Mouse (Mus musculus): ENCODE results near the gene Spata32. TPM values are rescaled to one million over a fixed set of nuclear protein-coding genes. Genes with fewer than 3 reads are reported as not detected.
A peak's percentile ranks its signal among the peaks of the same experiment; 100 is the strongest.

Gene Spata32
- total RNA-seq, 2 experiments from 2014 or later: 1.6 to 2.0 TPM

DNA sequence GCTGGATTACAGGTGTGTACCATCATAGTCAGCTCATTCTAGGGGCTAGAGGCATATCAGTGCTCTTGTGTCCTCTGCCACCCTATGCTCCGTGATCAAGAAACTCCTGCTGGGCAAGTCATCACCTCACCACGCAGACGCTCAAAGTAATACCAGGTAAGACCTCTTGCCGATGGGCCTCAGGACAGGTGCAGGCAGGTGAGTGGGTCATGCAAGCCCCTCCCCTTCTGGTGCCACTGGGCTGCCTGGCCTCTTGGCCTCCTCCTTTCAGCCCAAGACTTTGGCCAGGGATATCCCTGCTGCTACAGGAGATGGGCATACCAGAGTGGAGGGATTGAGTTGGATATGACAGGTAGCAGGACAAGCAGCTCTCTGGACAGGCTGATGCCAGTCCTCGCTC is 1.0 kb upstream of the Spata32 start:
- intact Hi-C loops (cut with DNase I): no loop called here
- DNase-seq (ENCODE audit: extremely low spot score in 1 of 2, low spot score in 2 of 2): peak in 1 of 2 experiments; percentile 24

DNA sequence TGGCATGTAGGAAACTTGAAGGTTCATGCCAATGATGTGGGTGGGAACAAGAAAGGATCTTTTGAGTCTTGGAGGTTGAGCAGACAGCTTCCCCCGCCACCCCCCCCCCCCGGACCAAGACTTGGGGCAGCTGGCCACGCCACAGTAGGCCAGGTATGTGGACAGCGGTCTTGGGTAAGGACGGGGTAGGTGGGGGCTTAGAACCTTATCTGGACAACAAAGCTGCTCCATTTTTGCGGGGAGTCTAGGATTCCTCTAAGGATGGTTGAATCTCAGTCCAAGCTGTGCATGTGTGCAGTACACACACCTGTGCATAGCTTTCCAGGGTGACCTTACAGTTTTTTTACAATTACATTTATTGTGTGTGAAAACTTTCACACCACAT is 277 bp upstream of the Spata32 start:
- intact Hi-C loops (cut with DNase I): no loop called here
- no peak for DNase-seq (ENCODE audit: extremely low spot score in 1 of 2, low spot score in 2 of 2)

DNA sequence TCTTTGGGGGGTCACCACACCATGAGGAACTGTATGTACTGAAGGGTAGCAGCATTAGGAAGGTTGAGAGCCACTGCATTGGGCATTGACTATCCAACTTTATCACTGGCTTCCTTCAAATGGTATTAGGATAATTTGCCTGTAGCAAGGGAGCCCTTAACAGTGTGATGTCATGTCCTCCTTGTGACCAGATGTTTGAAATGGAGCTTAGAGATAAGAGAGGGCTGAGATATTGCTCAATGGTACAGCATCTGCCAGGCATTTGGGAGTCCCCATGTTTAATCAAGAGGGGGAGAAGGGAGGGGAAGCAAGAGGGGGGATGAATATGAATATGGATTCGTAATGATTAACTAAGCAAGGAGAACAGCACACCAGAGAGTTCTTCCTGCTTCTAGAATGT is 2.9 kb downstream of the Spata32 start:
- no peak for DNase-seq (ENCODE audit: extremely low spot score in 1 of 2, low spot score in 2 of 2)
- intact Hi-C loops (cut with DNase I): no loop called here

DNA sequence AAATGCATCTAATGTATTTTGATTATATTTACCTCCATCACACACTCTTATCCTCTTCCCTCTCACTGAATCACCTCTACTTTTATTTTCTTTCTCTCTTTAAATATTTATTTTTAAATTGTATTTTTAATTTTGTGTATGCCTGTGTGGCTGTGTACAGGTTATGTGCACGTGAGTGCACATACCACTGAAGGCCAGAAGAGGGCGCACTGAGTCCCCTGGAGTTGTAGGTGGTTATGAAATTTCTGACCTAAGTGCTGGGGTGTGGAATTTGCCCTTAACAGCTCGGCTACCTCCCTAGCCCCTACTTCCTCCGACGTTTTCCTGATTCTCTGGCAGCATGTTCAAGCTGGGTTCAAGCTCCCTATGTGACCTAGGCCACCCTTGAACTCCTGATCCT is 4.5 kb downstream of the Spata32 start:
- DNase-seq (ENCODE audit: extremely low spot score in 1 of 2, low spot score in 2 of 2): no peak
- intact Hi-C loops (cut with DNase I): no loop called here

DNA sequence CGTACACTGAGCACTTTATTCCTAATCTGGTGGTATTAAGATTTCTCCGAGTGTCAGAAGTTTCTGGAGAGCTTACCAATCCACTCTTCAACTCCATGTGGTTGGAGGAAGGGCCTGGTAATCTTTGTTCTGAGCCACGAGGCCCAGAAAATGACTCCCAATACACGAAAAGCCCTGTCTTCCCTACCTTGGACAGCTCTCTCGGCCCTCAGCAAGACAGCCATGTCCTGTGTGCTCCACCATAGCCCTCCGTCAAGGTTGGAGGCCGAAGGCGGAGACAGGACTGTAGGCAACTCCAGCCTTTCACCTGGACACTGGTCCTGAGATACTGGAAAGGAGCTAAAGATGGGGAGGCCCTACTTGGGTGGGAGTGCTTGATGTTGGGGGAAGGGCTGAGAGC is 7.9 kb downstream of the Spata32 start:
- DNase-seq (ENCODE audit: extremely low spot score in 1 of 2, low spot score in 2 of 2): no peak
- intact Hi-C loops (cut with DNase I): no loop called here

DNA sequence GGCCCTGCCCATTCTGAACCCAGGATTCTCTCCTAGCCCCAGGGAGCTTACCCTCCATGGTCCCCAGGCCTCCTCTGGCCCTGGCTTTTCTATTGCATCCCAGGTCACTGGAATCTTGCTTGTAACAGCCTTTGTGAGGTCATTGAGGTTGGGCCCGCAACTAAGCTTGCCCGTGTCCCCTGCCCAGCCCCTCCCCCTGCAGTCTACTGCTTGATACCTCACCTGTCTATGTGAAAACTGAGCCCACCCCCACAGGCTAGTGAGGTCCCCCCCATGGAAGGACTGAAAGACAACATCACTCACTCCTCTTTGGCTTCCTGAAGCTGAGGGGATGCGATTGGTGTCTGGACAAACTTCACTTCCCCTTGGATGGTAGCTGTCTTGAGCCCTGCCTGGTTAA is 9.8 kb downstream of the Spata32 start, which contains the start of gene 1700023F06Rik:
TSS of gene 1700023F06Rik (minus strand) at position 101 of the 400 bp plus-strand sequence.
- DNase-seq (ENCODE audit: extremely low spot score in 1 of 2, low spot score in 2 of 2): no peak
- intact Hi-C loops (cut with DNase I): no loop called here

DNA sequence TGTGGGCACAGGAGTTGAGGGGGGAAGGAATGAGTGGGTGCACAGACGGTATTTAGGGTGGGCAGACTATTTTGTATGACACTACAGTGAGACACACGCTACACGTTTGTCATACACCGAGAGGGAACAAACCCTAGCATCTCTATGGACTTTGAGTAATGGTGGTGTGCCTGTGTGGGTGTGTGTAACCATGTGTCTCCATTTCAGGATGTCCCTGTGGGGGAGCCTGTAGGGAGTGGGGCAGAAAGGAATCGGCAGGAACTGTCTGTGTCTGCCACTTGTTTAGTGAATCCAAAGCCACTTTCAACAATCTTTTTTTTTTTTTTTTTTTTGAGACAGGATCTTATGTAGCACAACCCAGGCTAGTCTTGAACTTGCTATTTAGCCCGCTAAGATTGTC is 12.0 kb downstream of the Spata32 start:
- DNase-seq (ENCODE audit: extremely low spot score in 1 of 2, low spot score in 2 of 2): no peak
- intact Hi-C loops (cut with DNase I): no loop called here

DNA sequence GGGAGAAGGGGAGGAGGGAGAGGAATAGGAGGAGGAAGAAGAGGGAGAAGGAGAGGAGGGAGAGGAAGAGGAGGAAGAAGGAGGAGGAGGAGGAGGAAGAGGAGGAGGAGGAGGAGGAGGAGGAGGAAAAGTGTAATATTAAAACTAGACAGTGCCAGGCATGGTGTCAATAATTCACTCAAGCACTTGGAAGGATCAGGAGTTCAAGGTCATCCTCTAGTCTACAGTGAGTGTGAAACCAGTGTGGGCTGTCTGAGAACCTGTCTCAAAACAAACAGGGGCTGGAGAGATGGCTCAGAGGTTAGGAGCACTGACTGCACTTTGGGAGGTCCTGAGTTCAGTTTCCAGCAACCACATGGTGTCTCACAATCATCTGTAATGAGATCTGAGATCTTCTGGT is 15.9 kb downstream of the Spata32 start:
- intact Hi-C loops (cut with DNase I): no loop called here
- no peak for DNase-seq (ENCODE audit: extremely low spot score in 1 of 2, low spot score in 2 of 2)

DNA sequence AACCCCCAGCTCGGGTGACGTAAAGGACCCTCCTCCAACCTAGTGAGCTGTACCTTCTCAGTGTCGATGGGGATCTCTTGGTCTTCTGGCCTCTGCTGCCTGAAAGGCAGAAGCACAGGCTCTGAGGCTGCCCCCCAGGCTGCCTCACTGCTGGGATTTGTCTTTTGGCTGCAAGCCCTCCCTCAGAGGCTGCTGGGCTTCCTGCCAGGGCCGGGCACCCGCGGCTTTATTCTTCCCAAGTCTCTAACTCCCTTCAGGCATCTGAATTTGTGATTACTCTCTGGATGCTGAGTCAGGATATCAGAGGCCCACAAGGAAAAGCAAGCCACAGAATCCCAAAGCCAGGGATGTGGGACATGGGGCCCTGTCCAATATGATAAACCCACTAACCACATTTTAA is 16.6 kb downstream of the Spata32 start:
- peak; percentile 80 to 87 for DNase-seq (ENCODE audit: extremely low spot score in 1 of 2, low spot score in 2 of 2)
- intact Hi-C loops (cut with DNase I): no loop called here

DNA sequence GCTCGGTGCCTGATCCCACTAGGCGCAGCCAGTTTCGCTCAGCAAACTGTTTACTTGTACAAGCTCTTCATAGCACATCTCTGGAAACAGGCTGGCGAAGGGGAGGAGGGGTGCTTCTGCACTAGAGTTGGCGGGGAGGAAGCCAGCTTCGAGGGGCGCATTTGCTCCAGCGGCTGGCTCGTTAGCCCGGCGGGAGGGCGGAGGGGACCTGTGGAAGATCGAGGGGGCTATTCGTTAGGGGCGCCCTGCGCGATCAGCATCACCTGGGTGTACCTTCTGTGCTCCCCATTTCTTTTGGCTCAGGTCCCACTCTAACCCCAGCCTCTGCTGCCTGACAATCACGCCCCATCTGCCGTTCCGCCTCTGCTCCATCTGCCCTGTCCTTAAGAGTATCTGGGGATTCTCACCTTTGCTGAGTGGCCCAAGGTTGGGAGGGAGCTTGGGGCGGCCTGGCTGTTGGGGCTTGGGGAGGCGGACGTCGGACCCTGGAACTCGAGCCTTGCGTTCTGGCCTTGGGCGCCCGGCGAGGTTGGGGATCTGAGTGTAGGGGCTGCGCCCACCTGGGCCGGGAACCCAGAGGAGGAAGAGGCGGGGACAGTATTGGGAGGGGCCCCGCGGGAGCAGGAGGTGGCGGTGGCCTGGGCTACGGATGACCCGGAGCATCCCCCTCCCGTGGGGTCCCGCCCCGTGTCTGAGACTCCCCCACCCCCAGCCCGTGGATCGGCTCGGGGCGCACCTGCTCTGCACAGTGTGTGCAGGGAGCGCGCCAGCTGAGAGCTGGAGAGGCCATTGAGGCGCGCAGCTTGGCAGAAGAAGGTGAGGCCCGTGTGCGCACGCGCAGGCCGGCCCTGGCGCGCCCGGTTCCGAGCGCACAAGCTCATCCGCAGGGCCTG is 19.1 kb downstream of the Spata32 start:
- intact Hi-C loops (cut with DNase I): no loop called here
- DNase-seq (ENCODE audit: extremely low spot score in 1 of 2, low spot score in 2 of 2): peak; percentile 60 to 78

DNA sequence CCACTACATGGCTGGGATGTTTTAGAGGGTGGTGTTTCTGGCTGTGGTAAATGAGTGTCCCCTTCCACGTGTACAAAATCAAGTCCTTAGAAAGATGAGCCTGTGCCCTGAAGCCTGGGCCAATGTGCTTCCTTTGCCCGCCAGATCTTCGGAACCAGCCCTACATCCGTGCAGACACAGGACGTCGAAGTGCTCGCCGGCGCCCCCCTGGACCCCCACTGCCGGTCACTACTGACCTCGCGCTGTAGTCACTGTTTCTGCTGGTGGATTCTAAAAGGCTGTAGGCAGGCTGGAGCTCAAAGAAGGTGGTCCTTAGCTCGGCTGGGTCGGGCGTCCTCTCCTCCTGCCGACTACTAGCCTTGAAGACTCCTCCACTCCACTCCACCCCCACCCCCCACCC is 19.9 kb downstream of the Spata32 start:
- intact Hi-C loops (cut with DNase I): no loop called here
- DNase-seq (ENCODE audit: extremely low spot score in 1 of 2, low spot score in 2 of 2): peak in 1 of 2 experiments; percentile 30

DNA sequence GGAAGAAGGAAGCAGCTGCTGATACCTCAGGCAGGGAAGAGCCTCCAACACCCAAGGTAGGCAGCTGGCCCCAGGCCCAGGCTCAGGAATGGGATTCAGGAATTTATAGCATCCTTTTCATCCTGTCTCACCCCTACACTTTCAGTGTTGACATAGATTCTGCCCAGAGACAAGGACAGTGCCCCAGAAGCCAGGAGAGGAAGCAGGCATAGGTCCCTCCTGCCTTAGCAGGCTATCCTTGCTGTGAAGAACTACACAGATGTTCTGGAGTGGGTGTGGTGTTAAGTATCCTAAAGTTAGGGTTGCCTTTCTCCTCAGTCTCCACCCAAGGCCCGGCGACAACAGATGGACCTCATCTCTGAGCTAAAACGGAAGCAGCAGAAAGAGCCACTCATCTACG is 20.9 kb downstream of the Spata32 start:
- intact Hi-C loops (cut with DNase I): no loop called here

DNA sequence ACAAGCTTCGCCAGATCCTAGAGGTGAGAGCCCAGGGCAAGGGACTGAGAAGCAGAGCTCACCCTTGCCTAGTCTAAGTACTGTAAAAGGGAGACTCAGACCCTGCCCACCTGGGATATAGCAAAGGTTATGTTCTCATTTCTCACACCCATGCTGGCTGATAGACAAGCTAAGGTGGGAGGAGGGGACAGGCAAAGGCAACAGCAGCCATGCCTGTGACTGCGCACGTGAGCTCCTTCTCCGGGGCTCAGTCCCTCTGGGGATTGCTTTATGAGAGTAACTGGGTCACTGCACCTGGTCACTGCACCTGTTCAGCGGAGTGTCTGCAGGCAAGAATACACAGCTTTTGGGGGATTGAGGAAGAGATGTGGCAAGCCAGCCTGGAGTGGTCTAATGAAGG is 22.6 kb downstream of the Spata32 start:
- DNase-seq (ENCODE audit: extremely low spot score in 1 of 2, low spot score in 2 of 2): peak in 1 of 2 experiments; percentile 14
- intact Hi-C loops (cut with DNase I): no loop called here

More for the DNA sequence above, 20.9 kb downstream of the Spata32 start:
- peak in 1 of 2 experiments; percentile 33 for DNase-seq (ENCODE audit: extremely low spot score in 1 of 2, low spot score in 2 of 2)

DNA sequence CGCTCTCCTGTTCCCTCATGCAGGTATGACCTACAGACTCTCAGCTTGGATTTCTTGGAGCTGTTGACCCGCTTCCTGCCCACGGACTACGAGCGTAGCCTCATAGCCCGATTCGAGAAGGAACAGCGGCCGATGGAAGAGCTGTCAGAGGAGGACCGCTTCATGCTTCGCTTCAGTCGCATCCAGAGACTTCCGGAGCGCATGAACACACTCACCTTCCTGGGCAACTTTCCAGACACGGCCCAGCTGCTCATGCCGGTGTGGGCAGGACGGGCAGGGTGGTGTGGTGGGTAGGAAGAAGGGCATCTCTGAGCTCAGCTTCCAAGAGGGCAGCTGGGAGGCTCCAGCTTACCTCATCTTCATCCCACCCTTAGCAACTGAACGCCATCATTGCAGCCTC is 23.0 kb downstream of the Spata32 start:
- intact Hi-C loops (cut with DNase I): no loop called here
- peak in 1 of 2 experiments; percentile 52 for DNase-seq (ENCODE audit: extremely low spot score in 1 of 2, low spot score in 2 of 2)

DNA sequence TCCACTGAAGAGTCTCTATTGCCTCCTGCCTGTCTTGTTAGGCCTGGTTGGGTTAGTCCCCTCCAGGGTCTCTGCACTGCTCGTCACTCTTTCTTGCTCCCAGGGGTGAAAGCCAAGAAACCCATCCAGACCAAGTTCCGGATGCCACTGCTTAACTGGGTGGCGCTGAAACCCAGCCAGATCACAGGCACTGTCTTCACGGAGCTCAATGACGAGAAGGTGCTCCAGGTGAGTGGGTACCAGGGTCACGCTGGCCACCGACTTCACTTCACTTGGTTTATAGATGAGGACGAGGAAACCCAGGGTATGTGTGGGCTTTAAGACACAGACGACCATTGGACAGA is 24.4 kb downstream of the Spata32 start:
- intact Hi-C loops (cut with DNase I): no loop called here
- DNase-seq (ENCODE audit: extremely low spot score in 1 of 2, low spot score in 2 of 2): peak in 1 of 2 experiments; percentile 22

DNA sequence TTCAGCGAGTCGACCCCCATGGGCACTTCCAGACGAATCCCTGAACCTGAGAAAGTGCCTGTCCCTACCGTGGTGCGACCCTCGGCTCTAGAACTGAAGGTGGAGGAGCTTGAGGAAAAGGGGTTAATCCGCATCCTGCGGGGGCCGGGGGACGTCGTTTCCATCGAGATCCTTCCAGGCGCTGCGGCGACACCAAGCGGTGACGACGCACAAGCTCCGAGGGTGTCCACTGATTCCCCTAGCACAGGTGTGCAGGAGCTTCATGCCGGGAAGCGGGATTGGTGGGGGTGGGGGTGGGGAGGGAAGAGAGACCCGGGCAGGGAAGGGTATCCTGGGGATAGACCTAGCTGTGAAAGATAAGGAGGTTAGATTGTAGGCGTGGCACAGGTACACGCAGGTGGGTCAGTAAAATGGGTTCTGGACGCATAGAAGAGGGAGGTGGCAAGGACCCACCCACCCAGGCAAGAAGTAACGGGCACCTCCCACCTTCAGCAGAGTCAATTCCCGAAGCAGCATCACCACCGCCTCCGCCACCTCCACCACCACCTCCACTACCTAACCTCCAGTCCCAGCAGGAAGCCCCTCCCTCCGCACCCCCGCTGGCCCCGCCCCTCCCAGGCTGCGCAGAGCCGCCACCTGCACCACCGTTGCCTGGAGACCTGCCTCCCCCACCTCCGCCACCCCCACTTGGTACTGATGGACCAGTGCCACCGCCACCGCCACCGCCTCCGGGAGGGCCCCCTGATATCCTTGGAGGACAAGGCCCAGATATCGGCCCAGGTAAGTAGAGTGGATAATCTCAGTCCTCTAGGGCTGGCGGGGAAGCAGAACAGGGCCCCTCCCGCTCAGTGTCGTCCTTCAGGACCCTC is 25.0 kb downstream of the Spata32 start:
- intact Hi-C loops (cut with DNase I): no loop called here
- DNase-seq (ENCODE audit: extremely low spot score in 1 of 2, low spot score in 2 of 2): peak; percentile 60 to 80

DNA sequence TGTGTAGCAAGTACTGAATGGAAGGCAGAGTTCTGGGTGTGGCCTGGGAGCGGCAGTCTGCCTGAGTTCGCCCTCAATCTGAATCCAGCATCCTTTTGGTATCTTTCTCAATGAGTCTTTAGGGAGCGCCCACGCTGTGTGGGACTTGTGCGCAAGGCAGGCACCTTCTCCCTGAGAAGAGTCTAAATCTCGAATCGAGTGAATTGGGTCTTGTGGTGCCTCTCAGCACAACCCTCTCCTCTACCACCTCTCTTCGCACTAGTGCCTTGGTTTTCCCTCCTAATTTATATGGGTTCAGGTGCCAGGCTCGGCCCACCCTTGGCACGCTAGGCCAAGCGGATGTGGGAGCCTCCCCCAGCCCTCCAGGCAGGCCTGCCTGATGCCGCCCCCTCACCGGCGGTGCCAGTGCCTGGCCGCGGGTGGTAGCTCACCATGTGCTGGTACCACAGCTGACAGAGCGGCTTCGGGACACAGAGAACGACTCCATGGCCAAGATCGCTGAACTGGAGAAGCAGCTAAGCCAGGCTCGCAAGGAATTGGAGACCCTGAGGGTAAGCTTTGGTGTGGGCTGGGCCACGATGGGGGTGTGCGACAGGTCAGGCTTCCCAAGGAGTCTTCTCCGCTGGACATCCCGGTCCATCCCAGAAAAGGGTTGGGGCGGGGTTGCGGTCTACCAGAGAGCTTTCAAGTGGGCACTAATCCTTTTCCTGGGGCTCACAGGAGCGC is 25.8 kb downstream of the Spata32 start:
- intact Hi-C loops (cut with DNase I): no loop called here
- peak in 1 of 2 experiments; percentile 67 for DNase-seq (ENCODE audit: extremely low spot score in 1 of 2, low spot score in 2 of 2)

DNA sequence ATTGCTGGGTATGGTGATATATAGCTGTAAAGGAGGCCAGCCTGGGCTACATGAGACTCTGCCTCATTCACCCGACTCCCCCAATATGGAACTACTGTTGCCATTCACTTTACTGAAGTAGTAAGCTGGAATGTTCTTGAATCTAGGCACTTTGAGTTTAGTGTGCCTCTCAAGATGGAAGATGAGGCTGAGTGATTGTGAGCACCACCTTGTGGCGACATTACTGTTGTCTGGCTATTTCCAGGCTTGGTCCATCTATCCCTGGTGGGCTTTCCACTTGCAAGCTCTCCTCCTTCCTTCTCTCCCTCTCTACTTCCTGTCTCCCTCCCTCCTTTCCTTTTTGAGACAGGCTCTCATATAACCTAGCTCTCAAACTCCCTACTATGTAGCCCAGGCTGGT is 33.3 kb downstream of the Spata32 start:
- no peak for DNase-seq (ENCODE audit: extremely low spot score in 1 of 2, low spot score in 2 of 2)
- intact Hi-C loops (cut with DNase I): no loop called here

DNA sequence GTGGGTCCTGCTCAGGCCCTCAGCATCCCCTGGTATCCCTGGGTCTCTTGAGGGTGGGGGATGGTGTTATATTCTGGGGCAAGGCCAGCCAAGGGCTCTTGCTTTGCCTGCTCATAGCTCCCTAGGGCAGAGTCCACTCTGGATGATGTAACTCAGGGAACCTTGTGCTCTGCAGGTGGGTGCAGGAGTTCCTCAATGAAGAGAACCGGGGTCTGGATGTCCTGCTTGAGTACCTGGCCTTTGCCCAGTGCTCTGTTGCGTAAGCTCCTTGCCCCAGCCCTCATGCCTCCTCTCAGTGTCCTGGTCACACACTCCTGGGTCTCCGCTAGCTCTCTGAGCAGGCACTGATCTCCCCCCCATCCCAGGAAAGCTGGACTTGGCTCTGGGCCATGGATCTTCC is 36.3 kb downstream of the Spata32 start:
- intact Hi-C loops (cut with DNase I): no loop called here
- DNase-seq (ENCODE audit: extremely low spot score in 1 of 2, low spot score in 2 of 2): peak in 1 of 2 experiments; percentile 25
